Mouse (Mus musculus): Measurements from ENCODE around the gene Gbgt1. TPM values are rescaled to one million over a fixed set of nuclear protein-coding genes. Genes with fewer than 3 reads are reported as not detected.

Gene Gbgt1
- polyA plus RNA-seq, 1 experiment from 2014 or later, result 0.43 TPM

DNA sequence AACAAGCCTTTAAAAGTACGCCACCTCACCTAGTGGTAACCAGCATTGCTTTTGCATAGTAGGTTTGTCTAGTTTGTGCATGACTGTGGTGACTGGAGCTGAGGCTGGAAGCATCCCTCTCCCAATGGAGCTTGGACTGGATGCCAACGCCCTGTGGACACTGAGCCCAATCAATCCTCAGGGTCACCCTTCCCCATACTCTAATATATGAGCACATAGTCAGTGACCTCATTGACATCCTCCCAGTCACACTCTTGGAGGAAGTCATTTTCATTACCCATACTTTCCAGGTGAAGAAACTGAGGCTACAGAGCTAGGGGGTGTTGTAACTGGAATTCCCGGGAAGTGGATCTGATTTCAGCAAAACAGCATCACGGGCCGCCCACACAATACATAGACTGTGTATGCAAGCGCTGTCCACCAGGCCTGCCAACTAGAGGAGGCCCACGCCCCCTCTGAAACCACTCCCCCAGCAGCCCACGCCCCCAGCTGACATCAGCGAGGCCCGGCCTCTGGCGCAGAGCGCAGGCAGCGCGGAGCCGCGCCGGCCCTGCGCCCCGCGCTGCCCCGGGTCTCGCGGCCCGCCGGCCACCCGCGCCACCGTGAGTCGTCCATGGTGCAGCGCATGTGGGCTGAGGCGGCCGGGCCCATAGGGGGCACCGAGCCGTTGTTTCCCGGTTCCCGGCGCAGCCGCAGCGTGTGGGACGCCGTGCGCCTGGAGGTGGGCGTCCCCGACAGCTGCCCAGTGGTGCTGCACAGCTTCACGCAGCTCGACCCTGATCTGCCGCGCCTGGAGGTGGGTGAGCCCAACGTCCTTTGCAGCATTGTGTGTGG lies 36.5 kb downstream of the Gbgt1 start:
- peaks cover 59% of the 10 kb centered on the region for H3K4me1 ChIP-seq (ENCODE audit: control insufficient read depth, insufficient read depth, low read length)
- H3K36me3 ChIP-seq (ENCODE audit: control insufficient read depth, insufficient read depth), result no peaks in the 10 kb centered on the region
- no peaks in the 10 kb centered on the region for H3K27me3 ChIP-seq (ENCODE audit: control insufficient read depth, insufficient read depth, low read length)
- no peaks in the 10 kb centered on the region for H3K9me3 ChIP-seq (replicated peaks; ENCODE audit: control insufficient read depth, low read length)
- peak overlapping the region; percentile 77 for H3K4me2 ChIP-seq (ENCODE audit: low read depth, low read length)
- peak overlapping the region; percentile 73 for H3K4me3 ChIP-seq (ENCODE audit: low read length)
- H3K27ac ChIP-seq (ENCODE audit: low read length), result peak overlapping the region; percentile 86
- WGBS, result 2% methylated on average over 49 of the region's 49 CpGs
- ATAC-seq (replicated peaks; ENCODE audit: extremely low read depth, insufficient read depth, low FRiP score), result peak; percentile 91
- H3K9ac ChIP-seq (ENCODE audit: low read length), result peak overlapping the region; percentile 81

- ATAC-seq (replicated peaks; ENCODE audit: extremely low read depth, insufficient read depth, low FRiP score), result no peak
- Histone ChIP-seq H3K4me1 (ENCODE audit: control insufficient read depth, insufficient read depth, low read length) (peaks cover 67% of the 10 kb centered on the region), H3K27ac (ENCODE audit: low read length) (peak overlapping the region; percentile 86), H3K4me2 (ENCODE audit: low read depth, low read length) (peak overlapping the region; percentile 77), H3K27me3 (ENCODE audit: control insufficient read depth, insufficient read depth, low read length) (no peaks in the 10 kb centered on the region), H3K9me3 (replicated peaks; ENCODE audit: control insufficient read depth, low read length) (no peaks in the 10 kb centered on the region), H3K36me3 (ENCODE audit: control insufficient read depth, insufficient read depth) (no peaks in the 10 kb centered on the region), H3K9ac (ENCODE audit: low read length) (peak overlapping the region; percentile 81), H3K4me3 (ENCODE audit: low read length) (peak overlapping the region; percentile 73)
- WGBS, result 61% methylated on average over 7 of the region's 7 CpGs
Observed at GRCm38 (mm10) chr2:28533901-28534435, 37.3 kb downstream of the Gbgt1 start.

- peak; percentile 20 for ATAC-seq (replicated peaks; ENCODE audit: extremely low read depth, insufficient read depth, low FRiP score)
- Histone ChIP-seq H3K9me3 (replicated peaks; ENCODE audit: control insufficient read depth, low read length) (no peaks in the 10 kb centered on the region), H3K4me1 (ENCODE audit: control insufficient read depth, insufficient read depth, low read length) (peaks cover 69% of the 10 kb centered on the region), H3K4me2 (ENCODE audit: low read depth, low read length) (peak overlapping the region; percentile 77), H3K36me3 (ENCODE audit: control insufficient read depth, insufficient read depth) (no peaks in the 10 kb centered on the region), H3K27me3 (ENCODE audit: control insufficient read depth, insufficient read depth, low read length) (no peaks in the 10 kb centered on the region), H3K9ac (ENCODE audit: low read length) (peak overlapping the region; percentile 81), H3K27ac (ENCODE audit: low read length) (peak overlapping the region; percentile 86), H3K4me3 (ENCODE audit: low read length) (peak overlapping the region; percentile 73)
- WGBS, result 38% methylated on average over 11 of the region's 11 CpGs
Observed at GRCm38 (mm10) chr2:28534436-28535262, 38.0 kb downstream of the Gbgt1 start.

GRCm38 (mm10) chr2:28535263-28535540 lies 38.5 kb downstream of the Gbgt1 start:
- no peak for ATAC-seq (replicated peaks; ENCODE audit: extremely low read depth, insufficient read depth, low FRiP score)
- Histone ChIP-seq H3K36me3 (ENCODE audit: control insufficient read depth, insufficient read depth) (no peaks in the 10 kb centered on the region), H3K9ac (ENCODE audit: low read length) (peak overlapping the region; percentile 12; the same call in 1 of the 2 replicates), H3K27ac (ENCODE audit: low read length) (peak overlapping the region; percentile 86), H3K4me2 (ENCODE audit: low read depth, low read length) (peak overlapping the region; percentile 77), H3K4me3 (ENCODE audit: low read length) (peak overlapping the region; percentile 73; the same call in 1 of the 2 replicates), H3K4me1 (ENCODE audit: control insufficient read depth, insufficient read depth, low read length) (peaks cover 70% of the 10 kb centered on the region), H3K9me3 (replicated peaks; ENCODE audit: control insufficient read depth, low read length) (no peaks in the 10 kb centered on the region), H3K27me3 (ENCODE audit: control insufficient read depth, insufficient read depth, low read length) (no peaks in the 10 kb centered on the region)
- 41% methylated on average over 4 of the region's 4 CpGs for WGBS

- no peak overlapping the region for H3K9ac ChIP-seq (ENCODE audit: low read length)
- no peak for ATAC-seq (replicated peaks; ENCODE audit: extremely low read depth, insufficient read depth, low FRiP score)
- WGBS, result 34% methylated on average over 7 of the region's 7 CpGs
- peak overlapping the region; percentile 86 for H3K27ac ChIP-seq (ENCODE audit: low read length)
- no peaks in the 10 kb centered on the region for H3K36me3 ChIP-seq (ENCODE audit: control insufficient read depth, insufficient read depth)
- no peaks in the 10 kb centered on the region for H3K27me3 ChIP-seq (ENCODE audit: control insufficient read depth, insufficient read depth, low read length)
- peak overlapping the region; percentile 77 for H3K4me2 ChIP-seq (ENCODE audit: low read depth, low read length)
- no peak overlapping the region for H3K4me3 ChIP-seq (ENCODE audit: low read length)
- peaks cover 71% of the 10 kb centered on the region for H3K4me1 ChIP-seq (ENCODE audit: control insufficient read depth, insufficient read depth, low read length)
- H3K9me3 ChIP-seq (replicated peaks; ENCODE audit: control insufficient read depth, low read length), result no peaks in the 10 kb centered on the region
Observed at GRCm38 (mm10) chr2:28535650-28536049, 39.0 kb downstream of the Gbgt1 start.

DNA sequence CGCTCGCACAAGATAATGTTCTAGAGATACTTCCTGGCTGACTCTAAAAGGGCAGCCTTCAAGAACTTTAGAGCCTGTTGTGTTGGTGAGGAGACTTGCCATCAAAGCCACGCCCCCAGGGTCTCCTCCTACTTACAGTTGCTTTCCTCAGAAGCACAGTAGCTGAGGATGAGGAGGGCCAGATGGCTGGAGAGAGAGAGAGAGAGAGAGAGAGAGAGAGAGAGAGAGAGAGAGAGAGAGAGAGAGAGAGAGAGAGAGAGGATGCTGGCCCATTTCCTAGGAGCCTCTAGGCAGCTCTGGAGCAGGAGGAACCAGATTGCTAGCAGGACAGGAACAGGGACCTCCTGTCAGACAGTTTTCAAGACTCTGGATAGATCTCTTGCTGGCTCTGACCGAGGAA lies 39.5 kb downstream of the Gbgt1 start:
- Histone ChIP-seq H3K4me2 (ENCODE audit: low read depth, low read length) (peak overlapping the region; percentile 77; the same call in 1 of the 2 replicates), H3K4me3 (ENCODE audit: low read length) (no peak overlapping the region), H3K36me3 (ENCODE audit: control insufficient read depth, insufficient read depth) (no peaks in the 10 kb centered on the region), H3K27ac (ENCODE audit: low read length) (peak overlapping the region; percentile 25), H3K9ac (ENCODE audit: low read length) (no peak overlapping the region), H3K9me3 (replicated peaks; ENCODE audit: control insufficient read depth, low read length) (no peaks in the 10 kb centered on the region), H3K4me1 (ENCODE audit: control insufficient read depth, insufficient read depth, low read length) (peaks cover 69% of the 10 kb centered on the region), H3K27me3 (ENCODE audit: control insufficient read depth, insufficient read depth, low read length) (no peaks in the 10 kb centered on the region)
- WGBS, result 39% methylated on average over 4 of the region's 4 CpGs
- ATAC-seq (replicated peaks; ENCODE audit: extremely low read depth, insufficient read depth, low FRiP score), result no peak

DNA sequence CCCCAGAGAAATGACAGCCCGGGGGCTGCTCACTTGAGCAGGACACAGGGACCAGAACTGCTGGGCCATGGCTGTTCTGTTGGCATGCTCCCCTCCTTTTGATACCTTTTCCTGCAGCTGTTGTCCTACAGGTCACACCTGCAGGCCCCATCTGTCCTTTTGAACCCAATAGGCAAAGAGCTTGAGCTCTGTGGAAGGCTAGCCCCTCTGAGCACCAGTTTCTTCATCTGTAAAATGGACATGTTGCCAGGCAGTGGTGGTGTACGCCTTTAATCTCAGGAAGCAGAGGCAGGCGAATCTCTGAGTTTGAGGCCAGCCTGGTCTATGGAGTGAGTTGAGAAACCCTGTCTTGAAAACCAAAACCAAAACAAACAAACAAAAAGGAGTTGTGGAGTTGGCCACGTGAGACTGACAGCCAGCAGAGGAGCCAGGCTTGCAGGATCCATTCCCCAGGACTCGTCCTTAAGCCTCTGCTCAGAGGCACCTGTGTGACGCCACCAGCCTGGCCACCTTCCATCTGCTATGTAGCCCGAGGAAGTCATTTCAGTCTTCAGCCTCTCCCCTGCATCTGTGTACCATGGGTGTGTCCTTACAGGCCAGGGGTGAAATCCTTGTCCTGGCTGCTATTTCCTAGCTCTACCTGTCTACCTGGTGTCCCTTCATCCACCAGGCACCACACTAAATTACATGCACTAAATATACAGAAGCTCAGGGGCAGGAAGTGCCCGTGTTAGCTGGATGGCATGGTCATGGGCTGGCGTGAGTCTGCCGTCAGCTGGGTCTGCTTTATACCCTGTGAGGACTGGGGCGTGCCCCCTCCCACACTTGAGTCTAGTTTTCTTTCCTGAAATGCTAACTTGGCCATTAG lies 40.3 kb downstream of the Gbgt1 start:
- Histone ChIP-seq H3K27ac (ENCODE audit: low read length) (no peak overlapping the region; the same call in 1 of the 2 replicates), H3K36me3 (ENCODE audit: control insufficient read depth, insufficient read depth) (no peaks in the 10 kb centered on the region), H3K4me3 (ENCODE audit: low read length) (no peak overlapping the region), H3K4me2 (ENCODE audit: low read depth, low read length) (no peak overlapping the region), H3K4me1 (ENCODE audit: control insufficient read depth, insufficient read depth, low read length) (peaks cover 63% of the 10 kb centered on the region), H3K9me3 (replicated peaks; ENCODE audit: control insufficient read depth, low read length) (no peaks in the 10 kb centered on the region), H3K27me3 (ENCODE audit: control insufficient read depth, insufficient read depth, low read length) (no peaks in the 10 kb centered on the region), H3K9ac (ENCODE audit: low read length) (no peak overlapping the region)
- ATAC-seq (replicated peaks; ENCODE audit: extremely low read depth, insufficient read depth, low FRiP score), result no peak
- 82% methylated on average over 11 of the region's 11 CpGs for WGBS

DNA sequence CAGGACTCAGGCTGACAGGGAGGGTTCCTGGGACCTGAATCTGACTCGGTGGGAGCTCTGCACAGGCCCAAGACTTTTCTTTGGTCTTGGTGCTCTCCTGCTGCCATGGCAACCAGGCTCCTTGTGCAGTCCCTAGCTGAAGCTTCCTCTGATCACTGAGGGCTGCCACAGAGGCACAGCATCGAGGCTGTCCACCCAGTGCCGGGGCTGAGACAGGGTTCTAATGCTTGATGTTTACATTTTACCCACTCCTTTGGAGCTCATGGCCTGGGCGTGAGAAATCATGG lies 40.9 kb downstream of the Gbgt1 start:
- H3K9ac ChIP-seq (ENCODE audit: low read length), result no peak overlapping the region
- H3K4me1 ChIP-seq (ENCODE audit: control insufficient read depth, insufficient read depth, low read length), result peaks cover 58% of the 10 kb centered on the region
- H3K4me3 ChIP-seq (ENCODE audit: low read length), result no peak overlapping the region
- 0 out of 2 replicates have a peak, but pooled peaks cover 4% of the 10 kb centered on the region for H3K36me3 ChIP-seq (ENCODE audit: control insufficient read depth, insufficient read depth)
- WGBS, result 63% methylated on average over 4 of the region's 4 CpGs
- H3K4me2 ChIP-seq (ENCODE audit: low read depth, low read length), result no peak overlapping the region
- H3K9me3 ChIP-seq (replicated peaks; ENCODE audit: control insufficient read depth, low read length), result no peaks in the 10 kb centered on the region
- H3K27ac ChIP-seq (ENCODE audit: low read length), result no peak overlapping the region
- no peaks in the 10 kb centered on the region for H3K27me3 ChIP-seq (ENCODE audit: control insufficient read depth, insufficient read depth, low read length)
- no peak for ATAC-seq (replicated peaks; ENCODE audit: extremely low read depth, insufficient read depth, low FRiP score)

All from heart, embryonic 16.5 days (tissue).